Mouse (Mus musculus): Measurements from ENCODE around the gene Gpr137b. TPM values are rescaled to one million over a fixed set of nuclear protein-coding genes. Genes with fewer than 3 reads are reported as not detected.
A peak's percentile ranks its signal among the peaks of the same experiment; 100 is the strongest.
"Not testable (repeated sequence)": the region's sequence is repeated elsewhere in the genome, so short reads cannot be mapped to it uniquely, and the experiment has no call there.

The Gpr137b gene
- polyA plus RNA-seq (2015; fragmentation: Nextera tagmentation; extraction: Ambion mirVana) = 7.8 and 8.1 TPM in 2 replicates

DNA sequence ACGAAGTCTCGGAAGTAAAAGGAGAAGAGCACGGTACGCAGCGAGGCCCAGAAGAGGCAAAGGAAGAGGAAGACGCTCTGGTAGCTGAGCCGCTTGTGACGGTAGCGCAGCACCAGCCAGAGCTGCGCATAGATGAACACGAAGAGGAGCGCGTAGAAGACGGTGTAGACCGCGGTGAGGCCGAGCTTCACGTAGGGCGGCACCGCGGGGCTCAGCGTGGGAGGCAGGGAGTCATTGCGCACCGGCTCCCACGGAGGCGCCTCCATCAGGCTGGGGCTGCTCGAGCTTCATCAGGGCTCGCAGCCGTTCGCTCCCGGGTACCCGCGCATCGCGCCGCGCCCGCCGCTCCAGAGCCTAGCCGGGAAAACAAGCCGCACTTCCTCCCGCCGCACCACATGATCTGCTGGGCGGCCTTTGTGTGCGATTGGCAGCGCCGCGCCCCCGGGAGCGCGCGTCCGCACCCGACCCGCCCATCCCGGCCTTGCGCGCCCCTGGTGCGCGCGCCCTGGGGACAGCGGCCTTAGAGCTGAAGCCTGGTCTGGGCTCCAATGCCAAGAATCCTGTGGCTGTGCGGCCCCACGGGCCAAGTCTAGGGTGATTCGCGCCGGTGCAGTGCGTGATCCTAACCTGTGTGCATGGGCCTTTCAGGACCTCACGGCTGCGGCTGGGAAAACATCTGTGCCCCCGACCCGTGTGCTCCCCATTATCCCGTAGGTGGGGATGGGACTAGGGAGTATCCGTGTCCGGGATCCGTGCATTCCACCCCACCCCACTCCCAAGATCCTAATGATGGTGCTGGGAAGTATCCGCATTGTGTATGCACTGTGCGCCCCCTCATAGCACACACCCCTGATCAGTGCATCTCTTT, at the start of gene Gpr137b:
Gene Gpr137b, minus strand, starts transcription at position 787 of the 868 bp plus-strand sequence.
- not testable (repeated sequence) for H3K4me1 ChIP-seq; H3K9ac ChIP-seq; H3K9me3 ChIP-seq; H3K36me3 ChIP-seq; H3K27ac ChIP-seq; H3K27me3 ChIP-seq (replicated peaks)
- Histone ChIP-seq H3K4me2 (peak within 1 kb of the TSS; percentile 66), H3K4me3 (replicated peaks) (peak within 1 kb of the TSS; percentile 38)
- peak; percentile 89 for ATAC-seq (ENCODE audit: insufficient read depth, low FRiP score, low read depth)
- under 1% methylated on average over 57 of the region's 78 CpGs for WGBS

DNA sequence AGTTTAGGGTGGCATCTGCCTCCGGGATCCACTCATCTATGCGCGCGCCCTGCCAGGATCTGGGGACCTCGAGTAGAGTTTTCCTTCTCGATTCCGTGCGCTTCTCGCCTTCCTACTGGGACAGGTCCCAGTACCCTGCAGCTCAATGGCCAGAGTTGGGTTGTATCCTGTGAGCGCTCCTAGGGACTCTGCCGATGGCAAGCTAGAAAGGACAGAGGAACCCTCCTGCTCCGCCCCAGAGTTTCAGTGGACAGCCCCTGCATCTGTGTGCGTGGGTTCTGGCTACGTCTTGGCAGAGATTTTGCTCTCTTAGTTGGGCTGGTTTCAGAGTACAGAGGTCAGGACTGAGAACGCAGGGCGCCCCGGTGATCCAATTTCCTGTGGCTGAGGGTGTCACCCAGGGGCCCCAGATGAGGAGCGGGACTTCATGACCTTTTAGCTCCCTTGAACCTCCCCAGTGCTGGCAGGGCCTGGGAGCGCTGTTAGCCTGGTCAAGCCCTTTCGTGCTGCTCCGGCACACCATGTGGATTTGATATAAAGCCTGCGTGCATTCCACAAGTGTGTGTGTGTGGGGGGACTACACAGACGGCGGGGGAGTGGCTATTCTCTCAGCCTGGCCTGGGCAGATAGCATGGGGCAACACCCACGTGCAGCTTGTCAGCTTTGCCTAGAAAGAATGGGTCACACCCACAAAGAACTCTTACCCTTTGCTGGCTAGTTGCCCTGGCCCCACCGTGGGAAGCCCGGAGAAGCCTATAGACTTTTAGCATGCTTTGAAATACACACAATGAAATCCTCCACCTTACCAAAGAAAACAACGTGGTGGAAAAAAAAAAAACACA, 44.5 kb upstream of the Gpr137b start:
- Histone ChIP-seq H3K4me2 (peak overlapping the region; percentile 43), H3K4me3 (replicated peaks) (peak overlapping the region; percentile 32)
- H3K9ac ChIP-seq; H3K27ac ChIP-seq; H3K4me1 ChIP-seq; H3K36me3 ChIP-seq; H3K9me3 ChIP-seq; H3K27me3 ChIP-seq (replicated peaks): not testable (repeated sequence)
- ATAC-seq (ENCODE audit: insufficient read depth, low FRiP score, low read depth) = peak; percentile 68
- WGBS = under 1% methylated on average over 18 of the region's 28 CpGs

DNA sequence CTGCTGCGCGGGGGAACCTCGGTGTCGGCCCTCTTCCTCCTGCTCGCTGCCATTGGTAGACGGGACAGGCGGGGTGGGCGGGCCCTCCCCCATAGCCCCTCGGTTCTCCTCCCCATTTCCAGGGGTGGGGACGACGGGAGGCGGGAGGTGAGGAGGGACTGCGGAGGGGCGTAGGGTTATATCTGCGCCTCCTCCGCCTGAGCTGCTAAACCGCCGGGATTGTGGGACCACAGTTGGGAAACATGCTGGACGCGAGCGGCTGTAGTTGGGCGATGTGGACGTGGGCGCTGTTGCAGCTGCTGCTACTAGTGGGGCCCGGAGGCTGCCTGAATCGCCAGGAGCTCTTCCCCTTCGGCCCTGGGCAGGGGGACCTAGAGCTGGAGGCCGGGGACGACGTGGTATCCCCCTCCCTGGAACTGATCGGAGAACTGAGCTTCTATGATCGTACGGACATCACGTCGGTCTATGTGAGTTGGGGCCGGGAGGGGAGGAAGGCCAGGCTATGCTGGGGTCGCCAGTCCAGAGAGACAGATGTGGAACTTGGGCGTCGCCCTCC, 43.7 kb upstream of the Gpr137b start, which contains the start of gene Nid1:
Gene Nid1, plus strand, starts transcription at position 92 of the 556 bp plus-strand sequence.
- H3K4me1 ChIP-seq; H3K9ac ChIP-seq; H3K36me3 ChIP-seq; H3K27ac ChIP-seq; H3K27me3 ChIP-seq (replicated peaks); H3K9me3 ChIP-seq: not testable (repeated sequence)
- peak within 1 kb of the TSS; percentile 33 for H3K4me3 ChIP-seq (replicated peaks)
- peak; percentile 74 for ATAC-seq (ENCODE audit: insufficient read depth, low FRiP score, low read depth)
- WGBS = under 1% methylated on average over 27 of the region's 39 CpGs
- peak within 1 kb of the TSS; percentile 43 for H3K4me2 ChIP-seq

DNA sequence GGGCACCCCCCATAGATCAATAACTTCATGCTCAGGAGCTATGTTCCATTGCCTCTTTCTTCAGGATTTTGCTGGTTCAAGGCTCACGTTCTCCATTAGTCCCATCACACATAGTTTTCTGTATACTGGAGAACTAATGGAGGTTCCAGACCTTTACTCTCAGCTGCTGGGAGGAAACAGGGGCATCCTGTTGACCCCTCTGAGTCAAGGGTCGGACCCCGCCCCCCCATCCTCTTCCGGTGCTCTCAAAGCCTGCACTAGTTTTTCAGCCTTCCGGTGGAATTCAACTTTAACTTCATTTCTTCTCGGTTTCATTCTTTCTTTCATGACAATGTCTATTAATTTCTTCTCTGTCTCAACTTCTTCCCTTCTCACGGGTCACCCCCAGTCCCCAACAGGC, 42.3 kb upstream of the Gpr137b start:
- H3K9ac ChIP-seq; H3K4me2 ChIP-seq; ATAC-seq (ENCODE audit: insufficient read depth, low FRiP score, low read depth); H3K27ac ChIP-seq; H3K9me3 ChIP-seq; H3K4me1 ChIP-seq; H3K4me3 ChIP-seq (replicated peaks); H3K36me3 ChIP-seq; H3K27me3 ChIP-seq (replicated peaks): not testable (repeated sequence)
- 70% methylated on average over 5 of the region's 7 CpGs for whole genome bisulfite sequencing

DNA sequence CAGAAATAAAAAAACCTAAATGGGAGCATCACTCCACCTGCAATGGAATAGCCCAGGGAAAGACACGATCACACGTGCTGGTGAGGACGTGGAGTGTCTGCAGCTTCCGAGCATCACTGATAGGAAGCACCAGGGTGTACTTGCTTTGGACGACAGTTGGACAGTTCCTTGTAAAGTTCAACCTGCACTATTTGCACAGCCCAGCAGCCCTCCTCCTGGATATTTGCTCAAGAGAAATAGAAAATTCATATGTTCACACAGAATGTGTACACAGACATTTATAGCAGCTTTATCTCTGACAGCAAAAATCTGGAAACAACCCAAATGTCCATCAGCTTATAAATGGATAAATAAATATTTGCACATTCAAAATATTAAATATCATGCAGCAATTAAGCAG, 29.5 kb upstream of the Gpr137b start:
- H3K4me3 ChIP-seq (replicated peaks); H3K4me1 ChIP-seq; H3K36me3 ChIP-seq; H3K9me3 ChIP-seq; H3K27ac ChIP-seq; H3K27me3 ChIP-seq (replicated peaks); H3K9ac ChIP-seq; H3K4me2 ChIP-seq: not testable (repeated sequence)
- ATAC-seq (ENCODE audit: insufficient read depth, low FRiP score, low read depth) = peak; percentile 63; the same call in 1 of the 2 replicates
- WGBS = 47% methylated on average over 3 of the region's 5 CpGs

DNA sequence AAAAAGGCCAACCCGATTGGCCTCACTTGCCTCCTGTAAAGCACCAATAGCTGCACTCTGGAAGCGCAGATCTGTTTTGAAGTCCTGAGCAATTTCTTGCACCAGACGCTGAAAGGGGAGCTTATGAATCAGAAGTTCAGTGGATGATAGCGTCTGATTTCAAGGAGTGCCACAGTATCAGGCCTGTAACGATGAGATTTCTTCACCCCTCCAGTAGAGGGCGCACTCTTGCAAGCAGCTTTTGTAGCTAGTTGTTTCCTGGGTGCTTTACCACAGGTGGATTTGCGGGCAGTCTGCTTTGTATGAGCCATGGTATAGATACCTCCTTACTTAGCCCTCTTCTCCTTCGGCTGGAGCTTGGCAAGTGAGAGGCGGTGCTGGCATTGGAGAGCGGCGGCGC, 25.0 kb upstream of the Gpr137b start:
- not testable (repeated sequence) for H3K4me1 ChIP-seq; H3K36me3 ChIP-seq; H3K27ac ChIP-seq; H3K9ac ChIP-seq; H3K4me3 ChIP-seq (replicated peaks); H3K27me3 ChIP-seq (replicated peaks); ATAC-seq (ENCODE audit: insufficient read depth, low FRiP score, low read depth); H3K4me2 ChIP-seq; H3K9me3 ChIP-seq
- 87% methylated on average over 7 of the region's 12 CpGs for WGBS

DNA sequence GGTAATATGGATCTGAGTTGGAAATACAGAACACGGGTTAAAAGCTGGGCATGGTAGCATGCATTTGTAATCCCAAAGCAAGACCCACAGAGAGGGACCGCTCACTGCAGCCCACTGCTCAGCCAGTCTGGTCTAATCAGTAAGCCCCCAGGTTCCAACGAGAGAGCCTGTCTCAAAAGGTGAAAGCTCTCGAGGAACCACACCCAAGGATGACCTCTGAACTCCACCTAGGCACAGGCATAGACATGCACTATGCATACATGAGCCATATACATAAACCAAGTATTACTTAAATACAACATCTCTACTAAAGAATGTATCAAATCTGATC, 22.2 kb upstream of the Gpr137b start:
- not testable (repeated sequence) for ATAC-seq (ENCODE audit: insufficient read depth, low FRiP score, low read depth); H3K27me3 ChIP-seq (replicated peaks); H3K4me1 ChIP-seq; H3K36me3 ChIP-seq; H3K4me3 ChIP-seq (replicated peaks); H3K27ac ChIP-seq; H3K4me2 ChIP-seq; H3K9me3 ChIP-seq; H3K9ac ChIP-seq
- 68% methylated on average over 3 of the region's 4 CpGs for WGBS

DNA sequence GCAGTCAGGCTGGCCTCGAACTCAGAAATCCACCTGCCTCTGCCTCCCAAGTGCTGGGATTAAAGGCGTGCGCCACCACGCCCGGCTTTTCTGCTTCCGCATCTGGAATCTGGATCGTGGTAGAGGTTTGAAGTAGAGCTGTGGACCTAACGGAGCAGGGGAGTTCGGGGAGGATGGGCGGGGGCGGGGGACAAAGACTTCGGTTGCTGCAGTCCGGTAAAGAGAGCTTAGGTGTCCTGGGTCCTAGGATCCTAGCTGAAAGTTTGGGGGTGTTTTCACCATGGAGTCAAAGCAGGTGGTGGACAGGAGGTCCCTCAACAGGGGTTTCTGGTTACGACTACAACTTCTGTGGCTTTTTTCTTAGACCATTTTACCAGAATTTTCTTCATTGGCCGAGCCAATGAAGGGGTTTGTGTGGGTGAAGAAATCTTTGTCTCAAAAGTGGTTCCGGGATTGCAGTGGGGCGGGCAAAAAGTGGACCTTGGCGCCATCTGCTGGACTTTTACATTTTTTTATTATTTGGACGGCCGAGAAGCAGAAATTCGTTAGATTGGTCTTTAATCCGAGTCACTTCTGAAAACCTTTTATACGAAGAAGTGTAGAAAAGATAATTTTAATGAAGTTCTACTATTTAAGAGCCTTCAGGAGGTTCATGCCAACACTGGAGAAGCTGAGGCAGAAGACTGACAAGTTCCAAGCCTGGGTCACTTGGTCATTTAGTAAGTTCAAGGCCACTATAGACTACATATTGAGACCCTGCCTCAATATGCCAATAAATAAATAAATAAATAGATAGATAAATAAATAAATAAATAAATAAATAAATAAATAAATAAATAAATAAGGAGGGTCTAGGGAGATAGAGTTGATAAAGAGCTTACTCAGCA, 21.5 kb upstream of the Gpr137b start:
- H3K4me2 ChIP-seq = peak overlapping the region; percentile 17; the same call in 1 of the 2 replicates
- not testable (repeated sequence) for H3K4me1 ChIP-seq; H3K27ac ChIP-seq; ATAC-seq (ENCODE audit: insufficient read depth, low FRiP score, low read depth); H3K9me3 ChIP-seq; H3K9ac ChIP-seq; H3K4me3 ChIP-seq (replicated peaks); H3K36me3 ChIP-seq; H3K27me3 ChIP-seq (replicated peaks)
- 38% methylated on average over 23 of the region's 23 CpGs for WGBS

DNA sequence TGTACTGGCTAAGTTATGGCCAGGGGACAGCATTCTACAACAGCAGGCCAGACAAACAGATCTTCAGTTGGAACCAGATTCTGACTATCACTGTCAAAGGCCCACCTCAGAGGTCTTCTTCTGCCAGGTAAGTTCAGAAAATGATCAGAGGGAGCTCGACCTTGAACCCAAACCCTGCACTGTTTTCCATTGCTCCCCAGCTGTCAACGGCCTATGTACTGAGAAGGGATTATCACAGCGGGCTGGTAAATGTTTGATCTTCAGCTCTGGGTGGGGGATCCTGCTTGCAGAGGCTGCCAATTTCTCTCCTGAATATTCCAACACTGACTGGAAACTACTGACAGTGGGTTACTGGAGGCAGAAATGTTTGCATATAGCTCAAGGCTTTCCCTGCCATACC, 20.4 kb upstream of the Gpr137b start:
- H3K4me1 ChIP-seq = no peaks in the 10 kb centered on the region
- H3K9ac ChIP-seq = no peak overlapping the region
- no peak for ATAC-seq (ENCODE audit: insufficient read depth, low FRiP score, low read depth)
- H3K27ac ChIP-seq = no peak overlapping the region
- no peak overlapping the region for H3K4me2 ChIP-seq
- H3K27me3 ChIP-seq (replicated peaks) = no peaks in the 10 kb centered on the region
- 47% methylated on average over 3 of the region's 3 CpGs for WGBS
- no peaks in the 10 kb centered on the region for H3K36me3 ChIP-seq
- H3K4me3 ChIP-seq (replicated peaks) = no peak overlapping the region
- no peaks in the 10 kb centered on the region for H3K9me3 ChIP-seq

DNA sequence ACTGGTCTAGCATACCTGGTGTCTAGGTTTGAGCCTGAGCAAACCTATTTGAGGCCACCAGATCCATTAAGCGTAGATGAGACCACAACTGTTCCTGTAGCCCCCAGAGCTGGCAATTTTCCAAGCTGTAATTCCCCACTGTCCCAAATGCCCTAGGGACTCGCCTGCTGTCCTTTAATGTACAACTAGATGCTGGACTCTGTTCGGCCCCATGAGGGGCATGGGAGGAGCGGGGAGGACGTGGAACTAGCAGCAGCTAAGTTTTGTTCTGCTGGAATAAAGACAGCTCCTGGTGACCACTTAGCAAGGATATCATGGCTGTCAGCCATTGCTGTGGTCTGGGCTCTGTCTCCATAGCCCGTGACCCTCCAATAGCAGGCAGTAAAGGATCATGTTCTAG, 11.7 kb upstream of the Gpr137b start:
- H3K4me2 ChIP-seq; H3K9ac ChIP-seq; H3K36me3 ChIP-seq; H3K4me3 ChIP-seq (replicated peaks); H3K27me3 ChIP-seq (replicated peaks); H3K9me3 ChIP-seq; H3K4me1 ChIP-seq; ATAC-seq (ENCODE audit: insufficient read depth, low FRiP score, low read depth); H3K27ac ChIP-seq: not testable (repeated sequence)
- WGBS = no CpG with 5 or more reads among the region's 6 CpGs

DNA sequence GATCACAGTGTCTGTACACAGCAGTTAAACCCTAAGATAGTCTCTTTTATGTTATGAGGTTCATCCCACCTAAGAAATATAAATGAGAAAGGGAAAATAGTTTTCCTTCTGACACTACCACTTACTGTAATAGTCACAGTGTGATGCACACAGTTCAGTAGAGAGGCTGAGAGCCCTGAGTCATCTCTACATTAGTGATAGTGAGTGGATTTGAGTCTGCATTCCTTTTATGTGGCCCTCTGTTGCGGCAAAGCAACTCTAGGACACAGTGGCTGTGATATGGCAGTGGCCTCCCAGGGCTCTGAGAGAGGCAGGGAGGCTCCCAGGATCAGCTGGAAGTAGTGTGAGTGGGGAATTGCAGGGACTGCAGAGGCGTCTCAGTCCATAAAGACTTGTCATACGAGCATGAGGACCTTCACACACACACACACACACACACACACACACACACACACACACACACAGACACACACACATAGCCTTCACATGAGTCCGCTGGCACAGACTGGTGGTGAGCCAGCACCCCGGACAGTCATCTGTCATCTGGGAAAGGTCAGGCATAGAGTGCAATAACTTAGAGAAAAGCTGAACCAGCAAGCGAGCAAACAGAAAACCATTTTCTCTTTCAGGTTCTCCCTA, 10.8 kb upstream of the Gpr137b start:
- H3K4me1 ChIP-seq; H3K4me3 ChIP-seq (replicated peaks); H3K9me3 ChIP-seq; H3K27me3 ChIP-seq (replicated peaks); H3K4me2 ChIP-seq; ATAC-seq (ENCODE audit: insufficient read depth, low FRiP score, low read depth); H3K27ac ChIP-seq; H3K9ac ChIP-seq; H3K36me3 ChIP-seq: not testable (repeated sequence)
- 66% methylated on average over 6 of the region's 6 CpGs for WGBS
